Mouse (Mus musculus): Measurements from ENCODE around the gene Slc22a7. TPM values are rescaled to one million over a fixed set of nuclear protein-coding genes. Genes with fewer than 3 reads are reported as not detected.

Gene Slc22a7
- not detected in 2 replicates for total RNA-seq (2014; fragmentation: Nextera tagmentation)
- total RNA-seq (2017): not detected in 2 replicates

GRCm38 (mm10) chr17:46438298-46438873, at the start of gene Slc22a7:
Gene Slc22a7, minus strand, starts transcription at chr17:46438457.
- ATAC-seq (replicated peaks; ENCODE audit: low FRiP score, low TSS enrichment, poor library complexity, severe bottlenecking): no peak

GRCm38 (mm10) chr17:46487431-46487830, 49.2 kb upstream of the Slc22a7 start, which contains the start of gene Ttbk1:
Gene Ttbk1, minus strand, starts transcription at chr17:46487675.
- no peak for ATAC-seq (replicated peaks; ENCODE audit: low FRiP score, low TSS enrichment, poor library complexity, severe bottlenecking)

GRCm38 (mm10) chr17:46486995-46487394, 48.7 kb upstream of the Slc22a7 start:
- no peak for ATAC-seq (replicated peaks; ENCODE audit: low FRiP score, low TSS enrichment, poor library complexity, severe bottlenecking)

- ATAC-seq (replicated peaks; ENCODE audit: low FRiP score, low TSS enrichment, poor library complexity, severe bottlenecking): no peak
These were observed 46.2 kb upstream of the Slc22a7 start for GRCm38 (mm10) chr17:46484461-46484875.

GRCm38 (mm10) chr17:46484021-46484431, 45.8 kb upstream of the Slc22a7 start:
- ATAC-seq (replicated peaks; ENCODE audit: low FRiP score, low TSS enrichment, poor library complexity, severe bottlenecking): no peak

- ATAC-seq (replicated peaks; ENCODE audit: low FRiP score, low TSS enrichment, poor library complexity, severe bottlenecking): no peak
These were observed 45.3 kb upstream of the Slc22a7 start for GRCm38 (mm10) chr17:46483561-46484001.

- ATAC-seq (replicated peaks; ENCODE audit: low FRiP score, low TSS enrichment, poor library complexity, severe bottlenecking): no peak
These were observed 39.0 kb upstream of the Slc22a7 start for GRCm38 (mm10) chr17:46477286-46477685.

- ATAC-seq (replicated peaks; ENCODE audit: low FRiP score, low TSS enrichment, poor library complexity, severe bottlenecking): no peak
These were observed 38.3 kb upstream of the Slc22a7 start for GRCm38 (mm10) chr17:46476601-46477000.

GRCm38 (mm10) chr17:46467830-46468229, 29.6 kb upstream of the Slc22a7 start:
- ATAC-seq (replicated peaks; ENCODE audit: low FRiP score, low TSS enrichment, poor library complexity, severe bottlenecking): no peak

- no peak for ATAC-seq (replicated peaks; ENCODE audit: low FRiP score, low TSS enrichment, poor library complexity, severe bottlenecking)
These were observed 24.0 kb upstream of the Slc22a7 start for GRCm38 (mm10) chr17:46462226-46462625.

- no peak for ATAC-seq (replicated peaks; ENCODE audit: low FRiP score, low TSS enrichment, poor library complexity, severe bottlenecking)
These were observed 23.1 kb upstream of the Slc22a7 start for GRCm38 (mm10) chr17:46461347-46461746.

GRCm38 (mm10) chr17:46460673-46461072, 22.4 kb upstream of the Slc22a7 start:
- ATAC-seq (replicated peaks; ENCODE audit: low FRiP score, low TSS enrichment, poor library complexity, severe bottlenecking): no peak

- ATAC-seq (replicated peaks; ENCODE audit: low FRiP score, low TSS enrichment, poor library complexity, severe bottlenecking): no peak
These were observed 20.2 kb upstream of the Slc22a7 start for GRCm38 (mm10) chr17:46458439-46458838.

- ATAC-seq (replicated peaks; ENCODE audit: low FRiP score, low TSS enrichment, poor library complexity, severe bottlenecking): peak; percentile 44; the same call in 1 of the 2 replicates
These were observed 19.5 kb upstream of the Slc22a7 start for GRCm38 (mm10) chr17:46457791-46458190.

- ATAC-seq (replicated peaks; ENCODE audit: low FRiP score, low TSS enrichment, poor library complexity, severe bottlenecking): no peak
These were observed 16.9 kb upstream of the Slc22a7 start for GRCm38 (mm10) chr17:46455110-46455691.

GRCm38 (mm10) chr17:46454539-46454938, 16.3 kb upstream of the Slc22a7 start:
- ATAC-seq (replicated peaks; ENCODE audit: low FRiP score, low TSS enrichment, poor library complexity, severe bottlenecking): no peak

- no peak for ATAC-seq (replicated peaks; ENCODE audit: low FRiP score, low TSS enrichment, poor library complexity, severe bottlenecking)
These were observed 15.7 kb upstream of the Slc22a7 start for GRCm38 (mm10) chr17:46453970-46454411.

- ATAC-seq (replicated peaks; ENCODE audit: low FRiP score, low TSS enrichment, poor library complexity, severe bottlenecking): no peak
These were observed 15.2 kb upstream of the Slc22a7 start for GRCm38 (mm10) chr17:46453302-46453948.

GRCm38 (mm10) chr17:46452683-46453082, 14.4 kb upstream of the Slc22a7 start:
- no peak for ATAC-seq (replicated peaks; ENCODE audit: low FRiP score, low TSS enrichment, poor library complexity, severe bottlenecking)

- no peak for ATAC-seq (replicated peaks; ENCODE audit: low FRiP score, low TSS enrichment, poor library complexity, severe bottlenecking)
These were observed 8.0 kb upstream of the Slc22a7 start for GRCm38 (mm10) chr17:46446264-46446663.
